Mouse (Mus musculus): ENCODE results near the gene Prkra. TPM values are rescaled to one million over a fixed set of nuclear protein-coding genes. Genes with fewer than 3 reads are reported as not detected.

The Prkra gene
- total and polyA plus RNA-seq, 3 experiments: 18.8 to 21.5 TPM; not detected in 1

- TF ChIP-seq MXI1 (IDR thresholded peaks at IDR 0.05; ENCODE audit: low read depth, low read length) (peak; percentile 50; the same call in 1 of the 2 replicates), UBTF (IDR thresholded peaks at IDR 0.05; ENCODE audit: borderline replicate concordance, insufficient read depth, low read depth, low read length) (no peak), ZMIZ1 (IDR thresholded peaks at IDR 0.05; ENCODE audit: low read depth, low read length) (no peak)
Measured at GRCm38 (mm10) chr2:76647883-76648570, at the start of gene Prkra, which contains the start of gene Pjvk (continued).

- Histone ChIP-seq H3K9me3 (replicated peaks; ENCODE audit: insufficient read depth, low read length) (no peaks in the 10 kb centered on the region), H3K4me3 (ENCODE audit: control insufficient read depth in 1 of 2, insufficient read depth in 1 of 2, low read depth in 2 of 2, low read length in 2 of 2) (no peak overlapping the region), H3K36me3 (ENCODE audit: control insufficient read depth in 1 of 2, insufficient read depth in 2 of 2, low read length in 2 of 2) (peaks cover 12 to 24% of the 10 kb centered on the region in 2 experiments), H3K4me1 (ENCODE audit: control insufficient read depth in 1 of 2, insufficient read depth in 2 of 2, low read length in 2 of 2) (peaks cover 3 to 8% of the 10 kb centered on the region in 2 experiments), H3K27ac (ENCODE audit: control insufficient read depth, low read depth, low read length) (no peak overlapping the region), H3K9ac (ENCODE audit: control insufficient read depth, low read depth, low read length, poor library complexity, severe bottlenecking) (no peak overlapping the region), H3K27me3 (ENCODE audit: control insufficient read depth in 1 of 2, insufficient read depth in 2 of 2, low read length in 2 of 2) (no peaks in the 10 kb centered on the region), H3K79me2 (ENCODE audit: control insufficient read depth, insufficient read depth, low read length, poor library complexity) (no peaks in the 10 kb centered on the region)
- DNase-seq (ENCODE audit: low read depth, low spot score): no peak
- TF ChIP-seq ZMIZ1 (IDR thresholded peaks at IDR 0.05; ENCODE audit: low read depth, low read length): no peak
- no peak for TF ChIP-seq USF1 (IDR thresholded peaks at IDR 0.05; ENCODE audit: low read depth, low read length)
- no peak for TF ChIP-seq CTCF (IDR thresholded peaks at IDR 0.05 in 2 of 3, conservative IDR thresholded peaks at IDR 0.05 in 1 of 3; ENCODE audit: control insufficient read depth in 1 of 3, insufficient read depth in 1 of 3, low read depth in 2 of 3, low read length in 3 of 3, poor library complexity in 1 of 3, severe bottlenecking in 1 of 3)
- TF ChIP-seq USF2 (IDR thresholded peaks at IDR 0.05; ENCODE audit: borderline replicate concordance in 1 of 2, insufficient read depth in 1 of 2, low read depth in 1 of 2, low read length in 2 of 2): no peak
- no peak for TF ChIP-seq SIN3A (IDR thresholded peaks at IDR 0.05; ENCODE audit: low read length)
- no peak for TF ChIP-seq MAX (IDR thresholded peaks at IDR 0.05; ENCODE audit: low read length)
- no peak for TF ChIP-seq HCFC1 (IDR thresholded peaks at IDR 0.05; ENCODE audit: low read depth, low read length)
- TF ChIP-seq CHD1 (IDR thresholded peaks at IDR 0.05; ENCODE audit: low read depth, low read length): no peak
- no peak for TF ChIP-seq MYB (IDR thresholded peaks at IDR 0.05; ENCODE audit: low read depth, low read length)
- TF ChIP-seq EP300 (IDR thresholded peaks at IDR 0.05; ENCODE audit: low read depth in 1 of 2, low read length in 2 of 2): no peak
- no peak for TF ChIP-seq ZNF384 (IDR thresholded peaks at IDR 0.05; ENCODE audit: low read depth, low read length)
Measured at GRCm38 (mm10) chr2:76695290-76695689, 47.5 kb upstream of the Prkra start.

GRCm38 (mm10) chr2:76693765-76694164, 46.0 kb upstream of the Prkra start:
- DNase-seq (ENCODE audit: low read depth, low spot score): no peak
- no peak overlapping the region for H3K9ac ChIP-seq (ENCODE audit: control insufficient read depth, low read depth, low read length, poor library complexity, severe bottlenecking)
- peaks cover 25 to 26% of the 10 kb centered on the region in 2 experiments for H3K36me3 ChIP-seq (ENCODE audit: control insufficient read depth in 1 of 2, insufficient read depth in 2 of 2, low read length in 2 of 2)
- H3K27ac ChIP-seq (ENCODE audit: control insufficient read depth, low read depth, low read length): no peak overlapping the region
- H3K4me3 ChIP-seq (ENCODE audit: control insufficient read depth in 1 of 2, insufficient read depth in 1 of 2, low read depth in 2 of 2, low read length in 2 of 2): no peak overlapping the region
- H3K9me3 ChIP-seq (replicated peaks; ENCODE audit: insufficient read depth, low read length): no peaks in the 10 kb centered on the region
- H3K27me3 ChIP-seq (ENCODE audit: control insufficient read depth in 1 of 2, insufficient read depth in 2 of 2, low read length in 2 of 2): no peaks in the 10 kb centered on the region
- H3K4me1 ChIP-seq (ENCODE audit: control insufficient read depth in 1 of 2, insufficient read depth in 2 of 2, low read length in 2 of 2): peaks cover 13 to 17% of the 10 kb centered on the region in 2 experiments
- TF ChIP-seq TBP (IDR thresholded peaks at IDR 0.05; ENCODE audit: low read depth, low read length): no peak
- peaks cover 2% of the 10 kb centered on the region; the same call in 1 of the 2 replicates for H3K79me2 ChIP-seq (ENCODE audit: control insufficient read depth, insufficient read depth, low read length, poor library complexity)
